Mouse (Mus musculus): ENCODE measurements around the gene Gm10762.

The Gm10762 gene

DNA sequence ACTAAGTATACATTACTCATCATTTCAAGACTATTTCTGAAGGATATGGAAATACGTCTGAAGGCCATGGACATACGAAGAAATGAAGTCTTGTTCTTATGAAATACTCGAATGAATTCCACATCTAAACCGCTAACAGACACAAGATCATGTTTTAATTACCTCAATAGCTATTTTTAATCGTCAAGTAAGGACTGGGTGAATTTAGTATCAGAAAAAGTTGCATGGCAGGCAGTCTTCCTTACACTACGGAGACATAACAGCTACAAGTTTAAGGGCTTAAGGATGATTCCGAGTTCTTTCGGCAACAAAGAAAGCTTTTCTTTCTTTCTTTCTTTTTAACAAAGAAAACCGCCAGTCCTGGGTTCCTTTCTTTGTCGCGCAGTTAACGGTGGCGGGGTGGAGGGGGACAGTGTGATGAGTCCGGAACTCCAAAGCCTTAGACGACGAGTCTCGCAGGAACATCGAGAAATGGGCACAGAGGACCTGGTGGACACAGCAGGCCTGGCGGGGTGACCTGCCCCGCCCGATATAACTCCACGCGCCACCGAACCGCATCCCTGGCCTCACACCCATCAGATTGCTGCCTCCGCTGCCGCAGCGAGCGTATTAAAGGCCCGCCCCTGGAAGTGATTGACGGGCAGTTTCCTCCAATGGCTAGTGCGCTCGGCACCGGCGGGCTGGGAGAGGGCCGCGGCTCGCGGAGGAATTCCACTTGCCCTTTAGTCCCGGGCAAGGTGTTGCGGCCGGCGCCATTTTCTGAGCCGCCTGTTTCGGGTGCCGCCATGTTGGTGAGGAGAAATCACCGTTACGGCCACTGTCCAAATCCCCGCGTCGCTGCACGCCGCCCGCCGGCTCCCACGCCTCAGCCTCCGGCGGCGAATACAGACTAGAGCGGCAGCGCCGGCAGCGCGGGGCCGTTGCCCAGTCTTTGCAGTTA is 614 bp downstream of the Gm10762 start, which contains the start of gene Zc3h6:
Zc3h6 (plus strand) TSS at position 762 of the 940 bp plus-strand sequence.
- no peaks in the 10 kb centered on the region for H3K9me3 ChIP-seq (ENCODE audit: low read length)
- H3K36me3 ChIP-seq (ENCODE audit: insufficient read depth, low read length), result no peaks in the 10 kb centered on the region
- TF ChIP-seq POU5F1 (IDR thresholded peaks at IDR 0.05; ENCODE audit: borderline replicate concordance, low read length) (no peak), CTCF (conservative IDR thresholded peaks at IDR 0.05; ENCODE audit: low read length) (no peak), NANOG (IDR thresholded peaks at IDR 0.05; ENCODE audit: borderline replicate concordance, low read length) (no peak)
- peak within 1 kb of the TSS; percentile 92 for H3K4me3 ChIP-seq (replicated peaks; ENCODE audit: low read length)
- H3K4me1 ChIP-seq (replicated peaks; ENCODE audit: low read depth, low read length), result peaks cover 26% of the 10 kb centered on the region
- no peaks in the 10 kb centered on the region for H3K27me3 ChIP-seq (ENCODE audit: insufficient read depth, low read length)

- TF ChIP-seq POU5F1 (IDR thresholded peaks at IDR 0.05; ENCODE audit: borderline replicate concordance, low read length), result no peak
- no peak for TF ChIP-seq NANOG (IDR thresholded peaks at IDR 0.05; ENCODE audit: borderline replicate concordance, low read length)
- TF ChIP-seq CTCF (conservative IDR thresholded peaks at IDR 0.05; ENCODE audit: low read length), result no peak
- no peaks in the 10 kb centered on the region for H3K27me3 ChIP-seq (ENCODE audit: insufficient read depth, low read length)
Observed at GRCm38 (mm10) chr2:128966236-128966635, 1.3 kb downstream of the Gm10762 start.

DNA sequence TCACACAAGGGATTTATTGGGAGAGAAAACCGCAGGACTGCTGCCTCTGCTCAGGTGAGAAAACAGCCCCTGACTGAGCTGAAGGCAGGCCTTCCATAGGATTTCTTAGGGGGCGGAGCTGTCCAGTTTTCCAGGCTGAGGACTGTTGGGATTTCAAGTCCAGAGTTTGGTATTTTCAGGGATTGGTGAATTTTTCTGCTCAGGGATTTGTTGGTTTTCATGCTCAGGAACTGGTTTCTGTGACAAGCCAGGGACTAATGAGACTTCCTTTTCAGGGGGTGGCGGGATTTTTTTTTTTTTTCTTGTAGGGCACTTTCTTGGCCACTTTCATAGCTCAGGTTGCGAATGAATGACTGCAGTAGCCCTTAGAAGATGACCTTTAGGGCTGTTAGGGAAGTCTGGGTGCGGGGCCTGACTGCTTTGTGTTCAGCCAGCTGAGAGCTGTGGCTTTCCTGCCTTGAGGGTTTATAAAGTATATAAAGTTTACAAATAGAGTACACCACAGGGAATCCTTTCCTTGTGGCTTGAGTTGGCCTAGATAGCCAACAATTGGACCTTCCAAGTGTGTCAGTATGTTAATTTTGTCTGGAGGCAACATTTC is 1.9 kb downstream of the Gm10762 start:
- TF ChIP-seq POU5F1 (IDR thresholded peaks at IDR 0.05; ENCODE audit: borderline replicate concordance, low read length) (no peak), CTCF (conservative IDR thresholded peaks at IDR 0.05; ENCODE audit: low read length) (no peak), NANOG (IDR thresholded peaks at IDR 0.05; ENCODE audit: borderline replicate concordance, low read length) (no peak)
- Histone ChIP-seq H3K4me1 (replicated peaks; ENCODE audit: low read depth, low read length) (peaks cover 26% of the 10 kb centered on the region), H3K27me3 (ENCODE audit: insufficient read depth, low read length) (no peaks in the 10 kb centered on the region), H3K4me3 (replicated peaks; ENCODE audit: low read length) (no peak overlapping the region), H3K36me3 (ENCODE audit: insufficient read depth, low read length) (no peaks in the 10 kb centered on the region), H3K9me3 (ENCODE audit: low read length) (no peaks in the 10 kb centered on the region)

More at GRCm38 (mm10) chr2:128966236-128966635, 1.3 kb downstream of the Gm10762 start:
- H3K36me3 ChIP-seq (ENCODE audit: insufficient read depth, low read length), result no peaks in the 10 kb centered on the region
- H3K4me3 ChIP-seq (replicated peaks; ENCODE audit: low read length), result peak overlapping the region; percentile 92
- no peaks in the 10 kb centered on the region for H3K9me3 ChIP-seq (ENCODE audit: low read length)
- H3K4me1 ChIP-seq (replicated peaks; ENCODE audit: low read depth, low read length), result peaks cover 26% of the 10 kb centered on the region

GRCm38 (mm10) chr2:128954186-128954585 is 13.3 kb downstream of the Gm10762 start:
- H3K27me3 ChIP-seq (ENCODE audit: insufficient read depth, low read length), result peaks cover 1% of the 10 kb centered on the region; the same call in 1 of the 2 replicates
- H3K4me3 ChIP-seq (replicated peaks; ENCODE audit: low read length), result no peak overlapping the region
- H3K4me1 ChIP-seq (replicated peaks; ENCODE audit: low read depth, low read length), result no peaks in the 10 kb centered on the region
- no peaks in the 10 kb centered on the region for H3K36me3 ChIP-seq (ENCODE audit: insufficient read depth, low read length)
- H3K9me3 ChIP-seq (ENCODE audit: low read length), result no peaks in the 10 kb centered on the region
- TF ChIP-seq CTCF (conservative IDR thresholded peaks at IDR 0.05; ENCODE audit: low read length) (no peak), POU5F1 (IDR thresholded peaks at IDR 0.05; ENCODE audit: borderline replicate concordance, low read length) (no peak), NANOG (IDR thresholded peaks at IDR 0.05; ENCODE audit: borderline replicate concordance, low read length) (no peak)

GRCm38 (mm10) chr2:128947962-128948588 is 19.4 kb downstream of the Gm10762 start:
- H3K9me3 ChIP-seq (ENCODE audit: low read length), result no peaks in the 10 kb centered on the region
- TF ChIP-seq POU5F1 (IDR thresholded peaks at IDR 0.05; ENCODE audit: borderline replicate concordance, low read length), result peak; percentile 53; the same call in 1 of the 2 replicates
- TF ChIP-seq CTCF (conservative IDR thresholded peaks at IDR 0.05; ENCODE audit: low read length), result peak; percentile 67
- no peak for TF ChIP-seq NANOG (IDR thresholded peaks at IDR 0.05; ENCODE audit: borderline replicate concordance, low read length)
- peaks cover under 1% of the 10 kb centered on the region; the same call in 1 of the 2 replicates for H3K4me1 ChIP-seq (replicated peaks; ENCODE audit: low read depth, low read length)
- H3K4me3 ChIP-seq (replicated peaks; ENCODE audit: low read length), result no peak overlapping the region
- no peaks in the 10 kb centered on the region for H3K36me3 ChIP-seq (ENCODE audit: insufficient read depth, low read length)
- H3K27me3 ChIP-seq (ENCODE audit: insufficient read depth, low read length), result peaks cover 16% of the 10 kb centered on the region

GRCm38 (mm10) chr2:128943538-128944528 is 23.7 kb downstream of the Gm10762 start, which contains the start of gene Zc3h8:
Gene Zc3h8 (minus strand): TSS chr2:128944077.
- Histone ChIP-seq H3K36me3 (ENCODE audit: insufficient read depth, low read length) (peaks cover 19% of the 10 kb centered on the region), H3K4me3 (replicated peaks; ENCODE audit: low read length) (peak within 1 kb of the TSS; percentile 88), H3K27me3 (ENCODE audit: insufficient read depth, low read length) (peaks cover 14% of the 10 kb centered on the region), H3K9me3 (ENCODE audit: low read length) (no peaks in the 10 kb centered on the region), H3K4me1 (replicated peaks; ENCODE audit: low read depth, low read length) (peaks cover 5% of the 10 kb centered on the region)
- no peak for TF ChIP-seq POU5F1 (IDR thresholded peaks at IDR 0.05; ENCODE audit: borderline replicate concordance, low read length)
- no peak for TF ChIP-seq NANOG (IDR thresholded peaks at IDR 0.05; ENCODE audit: borderline replicate concordance, low read length)
- TF ChIP-seq CTCF (conservative IDR thresholded peaks at IDR 0.05; ENCODE audit: low read length), result no peak

DNA sequence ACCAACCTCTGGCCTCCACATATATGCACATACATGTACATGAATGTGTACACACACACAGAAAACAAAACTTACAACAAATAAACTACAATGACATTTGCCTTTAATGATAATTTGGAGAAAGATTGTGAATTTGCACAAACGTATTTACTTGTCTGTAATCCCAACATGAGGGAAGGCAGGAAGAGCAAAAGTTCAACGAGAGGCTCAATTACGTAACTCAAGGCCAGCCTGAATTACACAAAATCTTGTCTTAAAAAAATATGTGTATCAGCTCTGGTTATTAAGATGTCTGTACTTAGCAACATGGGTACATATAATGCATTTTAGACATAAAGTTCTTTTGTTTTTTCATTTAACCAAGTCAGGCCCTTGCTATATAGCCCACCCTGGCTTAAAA is 31.3 kb downstream of the Gm10762 start:
- H3K36me3 ChIP-seq (ENCODE audit: insufficient read depth, low read length), result peaks cover 70% of the 10 kb centered on the region
- H3K4me1 ChIP-seq (replicated peaks; ENCODE audit: low read depth, low read length), result no peaks in the 10 kb centered on the region
- H3K4me3 ChIP-seq (replicated peaks; ENCODE audit: low read length), result no peak overlapping the region
- no peaks in the 10 kb centered on the region for H3K9me3 ChIP-seq (ENCODE audit: low read length)
- TF ChIP-seq POU5F1 (IDR thresholded peaks at IDR 0.05; ENCODE audit: borderline replicate concordance, low read length) (no peak), NANOG (IDR thresholded peaks at IDR 0.05; ENCODE audit: borderline replicate concordance, low read length) (no peak), CTCF (conservative IDR thresholded peaks at IDR 0.05; ENCODE audit: low read length) (no peak)
- no peaks in the 10 kb centered on the region for H3K27me3 ChIP-seq (ENCODE audit: insufficient read depth, low read length)
